Mouse (Mus musculus) cerebellum, adult 2 months (tissue): ENCODE measurements around the gene Taar9.

Source experiments
- CTCF ChIP-seq: fragments of 200-500 bp; IDR thresholded peaks from 2 replicates; pipeline ENCODE4 v1.5.1; 2011; ENCODE audit warnings: low read depth, mild to moderate bottlenecking, control low read depth, low read length, moderate library complexity, borderline replicate concordance; ENCODE audit not compliant: insufficient read depth
- POLR2A ChIP-seq: fragments of 200-500 bp; IDR thresholded peaks from 2 replicates; pipeline ENCODE4 v1.6.1; 2011; ENCODE audit warnings: low read length, control low read depth, borderline replicate concordance; ENCODE audit not compliant: insufficient read depth

- TF ChIP-seq CTCF = no peak
- TF ChIP-seq POLR2A = no peak
Observed at GRCm38 (mm10) chr10:24142735-24143134, 33.4 kb upstream of the Taar9 start.
